Mouse (Mus musculus) heart, postnatal 0 days (tissue): ENCODE measurements around the gene Irak2.

Experiments
- CTCF ChIP-seq: IDR thresholded peaks from 2 replicates; pipeline ENCODE4 v1.5.1; 2016; ENCODE audit warnings: antibody characterized with exemption, control low read depth, low read depth
- EP300 ChIP-seq: IDR thresholded peaks from 2 replicates; pipeline ENCODE4 v1.6.1; 2016; ENCODE audit warnings: antibody characterized with exemption, low read depth

- TF ChIP-seq CTCF, result no peak
- no peak for TF ChIP-seq EP300
Observed at GRCm38 (mm10) chr6:113592637-113593036, 45.6 kb upstream of the Irak2 start.
